Mouse (Mus musculus): ENCODE results near the gene Thada. TPM values are rescaled to one million over a fixed set of nuclear protein-coding genes. Genes with fewer than 3 reads are reported as not detected.

The Thada gene
- total and polyA plus RNA-seq, 2 experiments from 2014 or later, result 4.3 to 12.2 TPM

DNA sequence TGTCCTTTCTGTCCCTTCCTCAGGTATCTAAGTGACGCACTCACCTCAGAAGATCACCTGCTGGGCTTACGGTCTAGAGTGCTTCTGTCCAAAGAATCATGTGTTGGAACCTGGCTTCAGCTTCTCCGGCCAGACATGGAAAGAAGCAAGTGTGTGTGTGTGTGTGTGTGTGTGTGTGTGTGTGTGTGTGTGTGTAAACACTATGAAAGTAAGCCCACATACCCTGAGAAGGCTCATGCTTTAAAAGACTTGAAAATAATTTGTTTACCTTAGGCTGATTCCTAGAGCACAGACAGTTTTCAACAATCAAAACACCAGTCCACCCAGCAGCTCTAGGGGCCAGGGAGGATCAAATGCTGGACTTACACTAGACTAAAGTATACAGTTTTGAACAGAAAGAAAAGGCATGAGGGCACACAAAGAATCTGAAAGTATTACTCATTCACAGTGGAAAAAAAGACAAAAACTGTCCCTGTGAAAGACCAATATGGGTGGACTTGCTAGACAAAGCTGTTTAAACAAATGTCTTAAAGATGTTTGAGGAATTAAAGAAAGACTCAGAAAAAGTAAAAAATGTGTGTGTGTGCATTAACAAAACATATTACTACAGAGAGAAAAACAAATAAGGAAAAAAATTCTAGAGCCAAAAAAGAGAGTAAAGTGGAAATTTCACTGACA lies 112.6 kb downstream of the Thada start:
- H3K27ac ChIP-seq (ENCODE audit: low read depth, low read length), result no peak overlapping the region
- DNase-seq (ENCODE audit: low spot score) (no peak), ATAC-seq (ENCODE audit: low FRiP score) (no peak)
- 92% methylated on average over 3 of the region's 3 CpGs for WGBS
- H3K4me3 ChIP-seq (ENCODE audit: low read depth, low read length), result no peak overlapping the region
- H3K27me3 ChIP-seq (ENCODE audit: insufficient read depth, low read length), result no peaks in the 10 kb centered on the region
- H3K4me2 ChIP-seq (ENCODE audit: low read depth, low read length, poor library complexity, severe bottlenecking), result no peak overlapping the region
- TF ChIP-seq CTCF (IDR thresholded peaks at IDR 0.05), result no peak
- H3K4me1 ChIP-seq (ENCODE audit: insufficient read depth, low read length), result no peaks in the 10 kb centered on the region
- H3K9ac ChIP-seq (replicated peaks; ENCODE audit: low read length, poor library complexity, severe bottlenecking), result no peak overlapping the region
- no peaks in the 10 kb centered on the region for H3K9me3 ChIP-seq (ENCODE audit: low read length)
- 0 out of 2 replicates have a peak, but pooled peaks cover 3% of the 10 kb centered on the region for H3K36me3 ChIP-seq (ENCODE audit: insufficient read depth, low read length)

DNA sequence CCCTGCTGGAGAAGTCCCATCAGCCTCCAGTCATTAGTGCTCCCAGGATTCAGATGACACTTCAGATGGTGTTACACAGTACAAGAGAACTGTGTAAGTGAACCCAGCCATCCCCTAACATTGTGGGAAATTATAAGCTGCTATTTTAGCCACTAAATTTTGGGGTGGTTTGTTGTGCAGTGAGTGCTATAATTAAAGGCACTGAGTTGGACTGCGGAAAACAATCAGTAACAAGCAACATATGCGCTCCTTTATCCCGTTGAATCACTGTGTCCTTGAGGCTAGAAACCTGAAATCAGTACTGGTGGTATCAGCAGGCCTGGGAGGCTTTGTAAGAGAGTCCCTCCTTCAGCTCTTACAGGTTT lies 113.2 kb downstream of the Thada start:
- Histone ChIP-seq H3K4me2 (ENCODE audit: low read depth, low read length, poor library complexity, severe bottlenecking) (no peak overlapping the region), H3K9ac (replicated peaks; ENCODE audit: low read length, poor library complexity, severe bottlenecking) (no peak overlapping the region), H3K4me1 (ENCODE audit: insufficient read depth, low read length) (no peaks in the 10 kb centered on the region), H3K36me3 (ENCODE audit: insufficient read depth, low read length) (0 out of 2 replicates have a peak, but pooled peaks cover 3% of the 10 kb centered on the region), H3K27me3 (ENCODE audit: insufficient read depth, low read length) (no peaks in the 10 kb centered on the region), H3K9me3 (ENCODE audit: low read length) (no peaks in the 10 kb centered on the region), H3K4me3 (ENCODE audit: low read depth, low read length) (no peak overlapping the region), H3K27ac (ENCODE audit: low read depth, low read length) (no peak overlapping the region)
- 90% methylated on average over 3 of the region's 3 CpGs for WGBS
- DNase-seq (ENCODE audit: low spot score) (no peak), ATAC-seq (ENCODE audit: low FRiP score) (no peak)
- TF ChIP-seq CTCF (IDR thresholded peaks at IDR 0.05), result no peak

DNA sequence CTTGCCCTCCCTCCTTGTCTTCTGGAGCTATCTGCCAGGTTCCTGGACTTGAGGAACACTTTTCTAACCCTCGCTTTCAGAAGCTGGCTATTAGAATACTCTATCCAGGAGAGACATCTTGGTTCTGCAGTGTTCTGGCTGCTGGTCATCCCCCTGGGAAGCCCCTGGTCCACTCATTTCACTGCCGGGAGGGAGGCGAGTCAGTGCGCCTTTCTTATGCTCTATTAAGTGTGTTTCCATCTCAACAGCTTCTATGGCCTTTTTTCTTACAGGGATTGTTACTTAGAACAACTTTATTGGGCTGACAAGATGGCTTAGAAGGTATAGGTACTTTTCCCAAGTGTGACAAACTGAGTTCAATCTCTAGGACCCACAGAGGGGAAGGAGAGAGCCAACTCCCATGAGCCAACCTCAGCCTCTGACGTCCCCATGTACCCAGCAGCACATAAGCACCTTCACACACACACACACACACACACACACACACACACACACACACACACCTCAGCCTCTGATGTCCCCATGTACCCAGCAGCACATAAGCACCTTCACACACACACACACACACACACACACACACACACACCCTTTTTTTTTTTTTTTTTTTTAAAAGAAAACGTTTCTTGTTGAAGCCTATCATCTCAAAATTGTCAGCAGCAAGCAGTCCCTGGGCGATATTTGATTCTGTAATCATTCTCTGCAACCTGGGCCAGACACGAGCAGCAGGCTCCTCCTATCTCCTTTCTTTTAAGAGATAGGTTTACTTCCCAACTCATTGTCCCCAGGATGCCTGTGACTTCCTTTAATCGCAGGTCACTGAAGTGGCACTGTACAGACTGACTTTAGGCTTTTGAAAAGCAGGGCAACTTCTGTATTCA lies 113.9 kb downstream of the Thada start:
- Histone ChIP-seq H3K27ac (ENCODE audit: low read depth, low read length) (no peak overlapping the region), H3K4me1 (ENCODE audit: insufficient read depth, low read length) (no peaks in the 10 kb centered on the region), H3K27me3 (ENCODE audit: insufficient read depth, low read length) (no peaks in the 10 kb centered on the region), H3K4me2 (ENCODE audit: low read depth, low read length, poor library complexity, severe bottlenecking) (no peak overlapping the region), H3K9ac (replicated peaks; ENCODE audit: low read length, poor library complexity, severe bottlenecking) (no peak overlapping the region), H3K4me3 (ENCODE audit: low read depth, low read length) (no peak overlapping the region), H3K36me3 (ENCODE audit: insufficient read depth, low read length) (0 out of 2 replicates have a peak, but pooled peaks cover 3% of the 10 kb centered on the region), H3K9me3 (ENCODE audit: low read length) (no peaks in the 10 kb centered on the region)
- ATAC-seq (ENCODE audit: low FRiP score), result no peak
- no peak for DNase-seq (ENCODE audit: low spot score)
- 71% methylated on average over 9 of the region's 9 CpGs for WGBS
- TF ChIP-seq CTCF (IDR thresholded peaks at IDR 0.05), result no peak

DNA sequence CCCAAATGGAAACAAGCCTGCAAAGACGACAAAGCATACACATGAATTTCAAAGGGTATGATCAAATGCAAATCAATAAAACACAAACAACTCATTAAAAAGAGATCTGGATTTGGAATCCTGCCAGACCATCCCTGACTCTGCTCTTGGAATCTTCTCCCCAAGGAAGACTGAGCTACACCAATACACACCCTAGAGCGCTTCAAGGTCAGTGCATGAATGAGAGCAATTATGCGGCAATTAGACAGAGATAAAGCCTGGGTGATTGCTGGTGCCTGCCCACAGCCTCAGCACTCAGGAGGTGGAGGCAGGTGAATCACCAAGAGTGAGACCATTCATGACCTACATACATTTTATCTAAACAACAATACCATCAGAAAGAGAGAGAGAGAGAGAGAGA lies 114.7 kb downstream of the Thada start:
- ATAC-seq (ENCODE audit: low FRiP score) (no peak), DNase-seq (ENCODE audit: low spot score) (peak; percentile 31)
- WGBS, result 34% methylated on average over 3 of the region's 3 CpGs
- no peak overlapping the region for H3K4me2 ChIP-seq (ENCODE audit: low read depth, low read length, poor library complexity, severe bottlenecking)
- H3K9ac ChIP-seq (replicated peaks; ENCODE audit: low read length, poor library complexity, severe bottlenecking), result no peak overlapping the region
- H3K36me3 ChIP-seq (ENCODE audit: insufficient read depth, low read length), result peaks cover 6% of the 10 kb centered on the region; the same call in 1 of the 2 replicates
- no peaks in the 10 kb centered on the region for H3K27me3 ChIP-seq (ENCODE audit: insufficient read depth, low read length)
- no peaks in the 10 kb centered on the region for H3K9me3 ChIP-seq (ENCODE audit: low read length)
- no peak overlapping the region for H3K4me3 ChIP-seq (ENCODE audit: low read depth, low read length)
- no peaks in the 10 kb centered on the region for H3K4me1 ChIP-seq (ENCODE audit: insufficient read depth, low read length)
- no peak overlapping the region for H3K27ac ChIP-seq (ENCODE audit: low read depth, low read length)
- TF ChIP-seq CTCF (IDR thresholded peaks at IDR 0.05), result no peak

DNA sequence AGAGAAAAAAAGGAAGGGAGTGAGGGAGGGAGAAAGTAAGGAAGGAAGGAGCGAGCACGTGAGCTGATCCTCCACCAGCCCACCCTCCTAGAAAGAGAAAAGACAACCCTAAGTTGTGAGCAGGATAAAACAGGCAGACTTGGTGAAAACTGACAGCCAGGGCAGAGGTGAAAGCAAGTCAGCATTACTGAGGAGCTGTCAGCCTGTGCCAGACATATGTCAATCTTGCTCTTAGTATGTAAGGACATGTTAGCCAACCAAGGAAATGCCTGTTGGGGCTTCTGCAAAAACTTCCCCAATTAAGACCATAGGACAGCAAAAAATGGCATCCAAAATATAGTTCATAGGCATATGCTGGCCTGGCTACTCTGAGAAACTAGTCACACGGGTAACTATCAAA lies 117.1 kb downstream of the Thada start:
- H3K4me1 ChIP-seq (ENCODE audit: insufficient read depth, low read length), result no peaks in the 10 kb centered on the region
- no peak for TF ChIP-seq CTCF (IDR thresholded peaks at IDR 0.05)
- H3K4me3 ChIP-seq (ENCODE audit: low read depth, low read length), result no peak overlapping the region
- no peak overlapping the region for H3K27ac ChIP-seq (ENCODE audit: low read depth, low read length)
- H3K36me3 ChIP-seq (ENCODE audit: insufficient read depth, low read length), result peaks cover 7% of the 10 kb centered on the region; the same call in 1 of the 2 replicates
- DNase-seq (ENCODE audit: low spot score), result no peak
- 96% methylated on average over 3 of the region's 3 CpGs for WGBS
- H3K27me3 ChIP-seq (ENCODE audit: insufficient read depth, low read length), result no peaks in the 10 kb centered on the region
- no peaks in the 10 kb centered on the region for H3K9me3 ChIP-seq (ENCODE audit: low read length)
- no peak for ATAC-seq (ENCODE audit: low FRiP score)
- no peak overlapping the region for H3K4me2 ChIP-seq (ENCODE audit: low read depth, low read length, poor library complexity, severe bottlenecking)
- H3K9ac ChIP-seq (replicated peaks; ENCODE audit: low read length, poor library complexity, severe bottlenecking), result no peak overlapping the region

DNA sequence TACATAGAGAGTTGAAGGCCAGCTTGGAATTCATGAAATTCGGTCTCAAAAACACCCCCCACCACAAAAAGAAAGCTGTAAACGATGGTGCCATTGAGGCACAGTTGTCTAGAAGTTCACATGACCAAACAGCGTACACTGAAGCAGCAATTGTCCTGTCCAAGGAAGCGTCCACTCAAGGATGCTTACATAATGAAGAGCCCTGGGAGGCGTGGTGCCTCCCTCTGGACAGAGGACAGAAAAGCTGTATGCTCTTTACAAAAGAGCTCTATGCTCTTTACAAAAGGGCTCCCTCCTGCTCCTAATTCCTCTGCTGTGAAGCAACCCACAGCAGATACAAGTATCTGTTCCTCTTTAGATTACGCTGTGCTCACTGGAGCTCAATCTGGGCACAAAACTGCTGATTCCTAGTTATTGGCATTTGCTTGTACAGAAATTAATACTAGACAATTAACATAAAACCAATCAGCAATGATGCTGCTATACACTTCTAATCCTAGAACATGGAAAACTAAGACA lies 123.6 kb downstream of the Thada start:
- WGBS, result 44% methylated on average over 6 of the region's 6 CpGs
- peak; percentile 35 for DNase-seq (ENCODE audit: low spot score)
- no peaks in the 10 kb centered on the region for H3K9me3 ChIP-seq (ENCODE audit: low read length)
- no peak overlapping the region for H3K4me2 ChIP-seq (ENCODE audit: low read depth, low read length, poor library complexity, severe bottlenecking)
- peak; percentile 20; the same call in 1 of the 2 replicates for TF ChIP-seq CTCF (IDR thresholded peaks at IDR 0.05)
- ATAC-seq (ENCODE audit: low FRiP score), result no peak
- H3K9ac ChIP-seq (replicated peaks; ENCODE audit: low read length, poor library complexity, severe bottlenecking), result no peak overlapping the region
- H3K4me1 ChIP-seq (ENCODE audit: insufficient read depth, low read length), result no peaks in the 10 kb centered on the region
- peaks cover 4% of the 10 kb centered on the region; the same call in 1 of the 2 replicates for H3K36me3 ChIP-seq (ENCODE audit: insufficient read depth, low read length)
- no peaks in the 10 kb centered on the region for H3K27me3 ChIP-seq (ENCODE audit: insufficient read depth, low read length)
- no peak overlapping the region for H3K4me3 ChIP-seq (ENCODE audit: low read depth, low read length)
- H3K27ac ChIP-seq (ENCODE audit: low read depth, low read length), result no peak overlapping the region

Measured in midbrain, postnatal 0 days (tissue).